Mouse (Mus musculus) small intestine, adult 2 months (tissue): Measurements from ENCODE around the gene Rap1a. TPM values are rescaled to one million over a fixed set of nuclear protein-coding genes. Genes with fewer than 3 reads are reported as not detected.

Source experiments
- H3K27ac ChIP-seq: fragments of 200-500 bp; 2 replicates; pipeline ENCODE4 v1.5.1; 2012; ENCODE audit warnings: low read depth, low read length, control low read depth, inconsistent platforms; ENCODE audit not compliant: insufficient read depth
- H3K27me3 ChIP-seq: fragments of 200-500 bp; 2 replicates; pipeline ENCODE4 v1.6.1; 2012; ENCODE audit warnings: mild to moderate bottlenecking, moderate library complexity, low read length, inconsistent platforms; ENCODE audit not compliant: control insufficient read depth, insufficient read depth
- H3K36me3 ChIP-seq: fragments of 200-500 bp; 2 replicates; pipeline ENCODE4 v1.6.1; 2012; ENCODE audit warnings: mild to moderate bottlenecking, low read length, control low read depth, inconsistent platforms; ENCODE audit not compliant: control insufficient read depth, insufficient read depth
- H3K4me1 ChIP-seq: fragments of 200-500 bp; 2 replicates; pipeline ENCODE4 v1.6.1; 2012; ENCODE audit warnings: low read length, inconsistent platforms, mixed read lengths; ENCODE audit not compliant: control insufficient read depth, insufficient read depth, insufficient read length
- H3K4me3 ChIP-seq: fragments of 200-500 bp; 2 replicates; pipeline ENCODE4 v1.5.1; 2012; ENCODE audit warnings: low read depth, mild to moderate bottlenecking, control low read depth, inconsistent platforms, low read length, moderate library complexity
- CTCF ChIP-seq: fragments of 200-500 bp; IDR thresholded peaks from 2 replicates; pipeline ENCODE4 v1.5.1; 2012; ENCODE audit warnings: low read depth, mild to moderate bottlenecking, control low read depth, inconsistent platforms, low read length, moderate library complexity, mixed read lengths; ENCODE audit not compliant: insufficient replicate concordance, insufficient read length; ENCODE audit errors: extremely low read depth
- POLR2A ChIP-seq: fragments of 200-500 bp; IDR thresholded peaks from 2 replicates; pipeline ENCODE4 v1.6.1; 2012; ENCODE audit warnings: low read depth, mild to moderate bottlenecking, control low read depth, inconsistent platforms, low read length, moderate library complexity
- WGBS: fragments of 180-500 bp; shearing (Covaris S2); methylation state at CpG from one replicate; pipeline ENCODE4 v1.1.7; 2018; 5-methylcytosine and 5-hydroxymethylcytosine counted together
- polyA plus RNA-seq: library from polyadenylated mRNA; depleted of rRNA; stranded (reverse); fragments of >200 nt; gene quantifications from 2 replicates; pipeline ENCODE4 v1.2.3, GENCODE M21; 2012

Gene Rap1a
- polyA plus RNA-seq, 1 experiment = 0.89 TPM

DNA sequence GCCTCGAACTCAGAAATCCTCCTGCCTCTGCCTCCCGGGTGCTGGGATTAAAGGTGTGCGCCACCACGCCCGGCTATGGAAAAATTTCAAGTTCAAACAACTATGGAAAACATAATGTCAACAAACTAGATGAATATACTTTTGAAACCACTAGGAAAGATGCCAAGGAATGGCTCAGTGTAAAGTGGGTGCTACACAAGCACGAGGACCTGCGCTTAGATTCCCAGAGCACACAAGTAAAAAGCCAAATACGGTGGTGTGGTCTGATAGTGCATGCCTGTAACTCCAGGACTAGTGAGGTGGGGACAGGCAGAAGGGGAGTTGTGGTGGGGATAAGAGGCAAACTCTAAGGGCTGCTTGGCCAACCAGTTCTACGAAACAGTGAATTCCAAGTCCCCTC lies 46.0 kb downstream of the Rap1a start:
- no peaks in the 10 kb centered on the region for H3K27me3 ChIP-seq
- no peak overlapping the region for H3K27ac ChIP-seq
- 0 out of 2 replicates have a peak, but pooled peaks cover 2% of the 10 kb centered on the region for H3K4me1 ChIP-seq
- H3K4me3 ChIP-seq = no peak overlapping the region
- TF ChIP-seq CTCF (no peak), POLR2A (no peak)
- no peaks in the 10 kb centered on the region for H3K36me3 ChIP-seq
- WGBS = 83% methylated on average over 9 of the region's 9 CpGs

DNA sequence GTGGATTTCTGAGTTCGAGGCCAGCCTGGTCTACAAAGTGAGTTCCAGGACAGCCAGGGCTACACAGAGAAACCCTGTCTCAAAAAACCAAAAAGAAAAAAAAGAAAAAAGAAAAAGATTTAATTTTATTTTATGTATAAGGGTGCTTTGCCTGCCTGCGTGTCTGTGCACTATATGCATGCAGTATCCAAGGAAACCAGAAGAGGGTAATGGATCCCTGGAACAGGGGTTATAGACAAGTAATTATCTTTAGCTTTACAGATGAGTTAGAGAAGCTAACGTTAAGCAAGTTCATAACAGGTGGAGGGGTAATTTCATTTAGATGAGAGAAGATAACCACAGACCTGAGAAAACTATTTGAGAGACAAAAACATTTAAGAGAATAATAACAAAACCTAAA lies 47.0 kb downstream of the Rap1a start:
- Histone ChIP-seq H3K4me3 (no peak overlapping the region), H3K27me3 (no peaks in the 10 kb centered on the region)
- 77% methylated on average over 3 of the region's 3 CpGs for whole genome bisulfite sequencing

DNA sequence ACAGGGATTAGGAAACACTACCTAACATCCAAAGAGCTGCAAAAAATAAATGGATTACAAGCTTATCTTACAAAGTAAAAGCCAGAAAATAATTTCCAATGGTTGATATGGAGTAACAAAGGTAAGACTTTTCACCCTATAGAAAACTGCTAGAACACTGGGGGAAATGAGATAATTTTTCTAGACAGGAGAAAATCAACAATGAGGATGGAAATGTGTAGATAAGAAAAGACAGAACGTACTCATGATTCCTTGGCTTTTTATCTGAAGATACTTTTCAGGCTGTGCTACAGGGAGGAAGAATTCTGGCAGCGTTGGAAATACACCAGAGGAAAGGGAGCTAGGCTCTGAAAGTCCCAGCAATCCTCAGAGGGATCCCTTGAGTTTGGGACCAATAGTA lies 50.3 kb downstream of the Rap1a start:
- TF ChIP-seq POLR2A (no peak), CTCF (no peak)
- Histone ChIP-seq H3K4me3 (no peak overlapping the region), H3K4me1 (0 out of 2 replicates have a peak, but pooled peaks cover 1% of the 10 kb centered on the region), H3K36me3 (peaks cover 10% of the 10 kb centered on the region), H3K27me3 (no peaks in the 10 kb centered on the region), H3K27ac (no peak overlapping the region)
- WGBS = 90% methylated on average over 2 of the region's 2 CpGs

More for the DNA sequence above, 47.0 kb downstream of the Rap1a start:
- TF ChIP-seq CTCF (no peak), POLR2A (no peak)
- H3K4me1 ChIP-seq = 0 out of 2 replicates have a peak, but pooled peaks cover 2% of the 10 kb centered on the region
- no peak overlapping the region for H3K27ac ChIP-seq
- H3K36me3 ChIP-seq = peaks cover 6% of the 10 kb centered on the region; the same call in 1 of the 2 replicates

DNA sequence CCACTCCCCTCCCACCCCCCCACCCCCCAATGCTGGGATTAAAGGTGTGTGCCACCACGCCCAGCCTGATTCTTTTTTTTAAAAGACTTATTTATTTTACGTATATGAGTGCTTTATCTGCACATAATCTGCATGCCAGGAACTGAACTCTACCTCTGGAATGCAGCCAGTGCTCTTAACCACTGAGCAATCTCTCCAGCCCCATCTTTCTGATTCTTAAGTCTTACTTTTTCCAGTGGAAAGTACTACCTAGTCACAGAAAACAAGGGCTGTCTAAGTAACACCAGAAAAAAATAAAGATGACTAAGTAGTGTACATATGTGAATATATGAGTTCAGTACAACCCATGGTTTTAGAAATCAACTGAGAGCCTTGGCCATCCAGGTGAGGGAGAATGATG lies 54.6 kb downstream of the Rap1a start:
- Histone ChIP-seq H3K4me3 (no peak overlapping the region), H3K27me3 (no peaks in the 10 kb centered on the region), H3K36me3 (peaks cover 13% of the 10 kb centered on the region), H3K27ac (no peak overlapping the region), H3K4me1 (no peaks in the 10 kb centered on the region)
- 52% methylated on average over 2 of the region's 2 CpGs for WGBS
- TF ChIP-seq CTCF (no peak), POLR2A (no peak)

DNA sequence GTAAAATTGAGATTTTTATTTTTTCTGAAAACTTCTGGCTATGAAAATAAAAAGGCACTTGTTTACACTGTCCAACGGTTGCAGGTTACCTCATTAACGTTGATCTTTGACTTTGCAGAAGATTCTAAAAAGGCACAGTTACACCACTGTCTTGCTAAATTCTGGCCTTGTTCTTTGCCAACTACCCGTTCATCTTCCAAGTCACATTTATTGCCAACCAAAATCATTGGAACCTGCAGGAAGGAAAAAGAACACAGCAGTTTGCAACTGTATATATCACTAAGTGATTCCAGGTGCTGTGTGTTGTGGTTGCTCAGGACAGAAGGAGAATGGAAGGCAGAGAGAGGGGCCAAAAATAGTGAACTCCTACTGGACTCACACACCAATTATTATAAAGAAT lies 63.5 kb downstream of the Rap1a start:
- Histone ChIP-seq H3K27ac (no peak overlapping the region), H3K27me3 (no peaks in the 10 kb centered on the region), H3K4me3 (no peak overlapping the region), H3K4me1 (no peaks in the 10 kb centered on the region), H3K36me3 (peaks cover 39% of the 10 kb centered on the region)
- TF ChIP-seq CTCF = no peak
- no peak for TF ChIP-seq POLR2A
- 66% methylated on average over 3 of the region's 3 CpGs for WGBS

DNA sequence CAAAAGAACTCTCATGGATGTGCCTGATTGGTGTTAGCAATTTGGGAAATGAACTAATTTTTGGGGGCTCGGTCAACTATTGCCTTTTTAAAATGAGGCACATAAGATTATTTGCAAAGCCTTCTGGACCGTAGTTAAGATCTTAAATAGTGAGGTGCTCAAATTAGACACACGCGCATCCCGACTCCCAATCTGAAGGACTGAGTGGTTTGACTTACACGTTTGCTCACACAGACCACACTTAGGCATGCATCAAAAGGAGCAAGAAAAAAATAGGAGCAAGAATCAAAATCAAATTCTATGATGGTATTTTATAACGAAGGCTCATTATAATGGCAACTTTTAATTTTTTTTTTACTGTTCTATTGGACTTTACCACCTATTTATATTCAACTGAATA lies 64.1 kb downstream of the Rap1a start:
- peaks cover 39% of the 10 kb centered on the region for H3K36me3 ChIP-seq
- H3K4me3 ChIP-seq = no peak overlapping the region
- H3K27ac ChIP-seq = no peak overlapping the region
- 94% methylated on average over 7 of the region's 7 CpGs for WGBS
- H3K4me1 ChIP-seq = no peaks in the 10 kb centered on the region
- TF ChIP-seq CTCF (no peak), POLR2A (no peak)
- H3K27me3 ChIP-seq = no peaks in the 10 kb centered on the region

DNA sequence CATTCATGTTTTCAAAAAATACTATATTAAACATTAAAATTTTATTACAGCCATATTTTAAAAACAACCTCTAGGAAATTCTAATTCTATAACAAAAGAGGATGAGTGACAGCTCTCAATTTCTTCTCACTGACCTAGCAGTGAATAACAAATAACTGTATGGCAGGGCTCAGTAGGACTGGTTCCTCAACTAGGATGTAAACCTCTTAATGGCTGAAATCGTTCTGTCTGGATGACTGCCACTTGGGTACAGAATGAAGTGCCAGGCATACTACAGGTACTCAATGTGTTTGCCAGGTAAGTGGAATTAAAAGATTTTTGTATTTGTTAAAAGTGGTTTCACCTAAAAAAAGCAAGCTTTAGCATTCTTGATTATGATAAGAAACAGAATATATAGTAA lies 65.0 kb downstream of the Rap1a start:
- Histone ChIP-seq H3K4me3 (no peak overlapping the region), H3K4me1 (no peaks in the 10 kb centered on the region), H3K27me3 (no peaks in the 10 kb centered on the region), H3K27ac (no peak overlapping the region), H3K36me3 (peaks cover 40% of the 10 kb centered on the region)
- TF ChIP-seq CTCF = no peak
- TF ChIP-seq POLR2A = no peak
- WGBS = 79% methylated on average over 1 of the region's 1 CpGs

DNA sequence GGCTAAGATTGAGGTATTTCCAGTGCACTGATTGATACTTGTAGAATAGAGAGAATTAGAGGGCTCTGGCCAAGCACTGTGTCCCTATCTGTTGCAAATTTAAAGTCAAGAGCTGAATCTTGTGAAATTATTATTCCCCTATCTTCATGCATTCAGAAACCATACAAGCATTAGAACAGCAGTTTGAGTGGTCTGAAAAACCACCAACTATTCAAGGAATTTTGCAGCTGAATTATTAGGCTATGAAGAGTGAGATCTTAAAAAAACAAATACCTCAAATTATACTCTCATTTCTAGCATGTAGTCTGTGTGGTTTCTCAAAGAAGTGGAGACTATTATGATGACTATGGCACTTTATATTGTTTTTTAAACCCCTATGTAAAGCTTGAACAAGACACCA lies 65.9 kb downstream of the Rap1a start:
- H3K36me3 ChIP-seq = peaks cover 45% of the 10 kb centered on the region
- TF ChIP-seq POLR2A (no peak), CTCF (no peak)
- no peak overlapping the region for H3K27ac ChIP-seq
- no peaks in the 10 kb centered on the region for H3K27me3 ChIP-seq
- no peaks in the 10 kb centered on the region for H3K4me1 ChIP-seq
- H3K4me3 ChIP-seq = no peak overlapping the region
